Mouse (Mus musculus) E14TG2a.4 (cell line): ENCODE results near the gene Rpl12.
A peak's percentile ranks its signal among the peaks of the same experiment; 100 is the strongest.

ENCODE experiments used
- CTCF ChIP-seq: conservative IDR thresholded peaks from 2 replicates; pipeline ENCODE4 v1.5.1; 2014; ENCODE audit warnings: low read length
- POU5F1 ChIP-seq: IDR thresholded peaks from 2 replicates; pipeline ENCODE4 v1.6.1; 2014; ENCODE audit warnings: low read length, borderline replicate concordance

DNA sequence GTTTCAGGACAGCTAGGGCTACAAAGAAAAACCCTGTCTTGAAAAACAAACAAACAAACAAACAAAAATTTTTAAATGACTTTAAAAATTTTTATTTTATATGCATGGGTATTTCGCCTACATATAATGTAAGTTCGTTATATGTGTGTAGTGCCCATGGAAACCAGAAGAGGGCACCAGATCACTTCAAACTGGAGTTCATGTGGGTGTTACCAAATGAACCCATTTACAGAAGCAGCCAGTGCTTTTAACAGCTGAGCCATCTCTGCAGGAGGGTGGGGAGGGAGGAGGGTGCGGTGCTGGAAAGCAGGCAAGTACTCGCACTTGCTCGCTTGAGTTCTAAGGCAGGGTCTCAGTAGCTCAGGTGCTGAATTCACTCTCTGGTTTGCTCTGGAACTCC is 21.9 kb upstream of the Rpl12 start:
- TF ChIP-seq CTCF (peak; percentile 60), POU5F1 (no peak)
